Mouse (Mus musculus): ENCODE measurements at regions not wholly inside any gene's neighbourhood (a gene's known extent, or its start where the extent isn't known, plus 50 kb on each side); places are given as distances from the start of the nearest gene placed in this dataset. TPM values are rescaled to one million over a fixed set of nuclear protein-coding genes. Genes with fewer than 3 reads are reported as not detected.

DNA sequence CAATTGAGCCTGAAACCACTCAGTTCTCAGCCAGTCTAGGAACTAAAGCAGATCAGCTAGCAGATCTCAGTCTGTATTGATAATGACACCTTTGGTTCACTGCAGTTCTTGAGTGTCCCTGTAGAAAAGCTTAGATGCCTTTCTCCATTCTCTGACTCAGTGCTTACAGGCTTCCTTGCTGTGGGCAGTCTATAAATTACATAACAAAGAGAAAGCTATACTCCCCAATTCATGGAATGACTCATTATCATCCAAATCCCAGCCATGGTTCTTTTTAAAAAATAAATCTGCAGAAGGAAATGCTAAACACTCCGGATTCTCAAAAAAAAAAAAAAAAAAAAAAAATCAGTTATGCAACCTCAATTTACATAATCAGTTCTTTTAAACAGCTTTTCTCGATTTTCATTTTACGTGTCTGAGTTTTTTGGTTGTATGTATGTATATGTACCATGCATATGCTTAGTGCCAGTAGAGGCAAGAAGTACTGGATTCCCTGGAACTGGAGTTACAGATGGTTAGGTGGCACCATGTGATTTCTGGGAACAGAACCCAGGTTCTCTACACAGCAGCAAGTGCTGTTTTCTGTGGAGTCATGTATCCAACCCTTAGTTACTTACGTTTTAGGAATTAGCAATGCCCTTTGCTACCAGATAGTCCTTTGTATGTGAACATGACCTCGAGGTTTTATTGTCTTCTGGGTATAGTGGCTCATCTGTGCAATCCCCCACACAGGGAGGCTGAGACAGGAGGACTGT, 71.5 kb upstream of the Slc39a10 start:
- 59% methylated on average over 5 of the region's 5 CpGs for WGBS
- TF ChIP-seq CTCF (IDR thresholded peaks at IDR 0.05), result no peak
- no peaks in the 10 kb centered on the region for H3K9me3 ChIP-seq (ENCODE audit: low read length)
- H3K4me3 ChIP-seq (ENCODE audit: low read depth, low read length), result no peak overlapping the region
- ATAC-seq (ENCODE audit: low FRiP score), result no peak
- H3K4me1 ChIP-seq (ENCODE audit: insufficient read depth, low read length), result no peaks in the 10 kb centered on the region; the same call in 1 of the 2 replicates
- DNase-seq (ENCODE audit: low spot score), result no peak
- no peak overlapping the region for H3K4me2 ChIP-seq (ENCODE audit: low read depth, low read length, poor library complexity, severe bottlenecking)
- no peak overlapping the region for H3K27ac ChIP-seq (ENCODE audit: low read depth, low read length)
- H3K27me3 ChIP-seq (ENCODE audit: insufficient read depth, low read length), result no peaks in the 10 kb centered on the region
- no peaks in the 10 kb centered on the region for H3K36me3 ChIP-seq (ENCODE audit: insufficient read depth, low read length)
- H3K9ac ChIP-seq (replicated peaks; ENCODE audit: low read length, poor library complexity, severe bottlenecking), result no peak overlapping the region

Small RNA genes lying in the stretch of these regions (microRNA-seq; reads per million reads assigned to microRNA genes)
- gene Mir6350 (ENCODE audit: borderline number of aligned reads), result not detected

All from midbrain, postnatal 0 days (tissue).